Mouse (Mus musculus) bone marrow, adult 2 months (tissue): ENCODE measurements around the gene Pms1. TPM values are rescaled to one million over a fixed set of nuclear protein-coding genes. Genes with fewer than 3 reads are reported as not detected.
"Not testable (repeated sequence)": the region's sequence is repeated elsewhere in the genome, so short reads cannot be mapped to it uniquely, and the experiment has no call there.

Experiments used
- H3K27ac ChIP-seq: fragments of 200-500 bp; 2 replicates; pipeline ENCODE4 v1.5.1; 2012; ENCODE audit warnings: low read depth, mild to moderate bottlenecking, control low read depth, inconsistent platforms, low read length; ENCODE audit not compliant: control insufficient read depth, poor library complexity, insufficient read depth
- H3K4me1 ChIP-seq: fragments of 200-500 bp; 2 replicates; pipeline ENCODE4 v1.6.1; 2011; ENCODE audit warnings: low read length; ENCODE audit not compliant: control insufficient read depth, insufficient read depth
- H3K4me3 ChIP-seq: fragments of 200-500 bp; replicated peaks from 2 replicates; pipeline ENCODE3; 2011; ENCODE audit warnings: mild to moderate bottlenecking, low read depth, low read length, control low read depth; ENCODE audit not compliant: control insufficient read depth
- CTCF ChIP-seq: fragments of 200-500 bp; IDR thresholded peaks from 2 replicates; pipeline ENCODE4 v1.5.1; 2011; ENCODE audit warnings: low read length, control low read depth; ENCODE audit not compliant: control insufficient read depth, insufficient read depth
- POLR2A ChIP-seq: fragments of 200-500 bp; IDR thresholded peaks from 2 replicates; pipeline ENCODE4 v1.6.1; 2011; ENCODE audit warnings: low read depth, mild to moderate bottlenecking, control low read depth, low read length, borderline replicate concordance; ENCODE audit not compliant: control insufficient read depth
- WGBS: fragments of 180-500 bp; shearing (Covaris S2); methylation state at CpG from one replicate; pipeline ENCODE4 v1.1.7; 2018; 5-methylcytosine and 5-hydroxymethylcytosine counted together
- polyA plus RNA-seq: library from polyadenylated mRNA; stranded (reverse); fragments of >200 nt; gene quantifications from 2 replicates; pipeline ENCODE4 v1.2.4, GENCODE M21; 2011; ENCODE audit warnings: low replicate concordance; ENCODE audit not compliant: missing spikeins, insufficient read depth, insufficient read length

The Pms1 gene
- polyA plus RNA-seq, 1 experiment = 6.5 TPM

- no peak overlapping the region for H3K27ac ChIP-seq
- H3K4me3 ChIP-seq = no peak overlapping the region
- 81% methylated on average over 4 of the region's 4 CpGs for WGBS
- no peaks in the 10 kb centered on the region; the same call in 1 of the 2 replicates for H3K4me1 ChIP-seq
- TF ChIP-seq CTCF = no peak
- no peak for TF ChIP-seq POLR2A
Observed at GRCm38 (mm10) chr1:53321662-53322344, 25.0 kb upstream of the Pms1 start.

GRCm38 (mm10) chr1:53312989-53313967 is 16.5 kb upstream of the Pms1 start, which contains the start of gene Osgepl1:
Gene Osgepl1 (plus strand): TSS chr1:53313624.
- TF ChIP-seq POLR2A (peak; percentile 34; the same call in 1 of the 2 replicates), CTCF (no peak)
- H3K4me1 ChIP-seq = no peaks in the 10 kb centered on the region
- 2% methylated on average over 27 of the region's 27 CpGs for WGBS

GRCm38 (mm10) chr1:53300506-53300905 is 3.7 kb upstream of the Pms1 start:
- TF ChIP-seq POLR2A = no peak
- TF ChIP-seq CTCF = no peak
- Histone ChIP-seq H3K4me3 (no peak overlapping the region), H3K4me1 (no peaks in the 10 kb centered on the region; the same call in 1 of the 2 replicates), H3K27ac (no peak overlapping the region)
- WGBS = 84% methylated on average over 4 of the region's 4 CpGs

More at GRCm38 (mm10) chr1:53312989-53313967, 16.5 kb upstream of the Pms1 start, which contains the start of gene Osgepl1:
- peak within 1 kb of the TSS; percentile 18 for H3K27ac ChIP-seq
- H3K4me3 ChIP-seq = peak within 1 kb of the TSS; percentile 84

GRCm38 (mm10) chr1:53291197-53291596 is 5.6 kb downstream of the Pms1 start:
- Histone ChIP-seq H3K4me3 (no peak overlapping the region), H3K27ac (no peak overlapping the region), H3K4me1 (no peaks in the 10 kb centered on the region)
- TF ChIP-seq CTCF (no peak), POLR2A (no peak)
- WGBS = 82% methylated on average over 3 of the region's 3 CpGs

- H3K27ac ChIP-seq = no peak overlapping the region
- no peak overlapping the region for H3K4me3 ChIP-seq
- no peak for TF ChIP-seq POLR2A
- TF ChIP-seq CTCF = no peak
Observed at GRCm38 (mm10) chr1:53272646-53273045, 24.2 kb downstream of the Pms1 start.

GRCm38 (mm10) chr1:53269901-53270300 is 26.9 kb downstream of the Pms1 start:
- WGBS = 87% methylated on average over 3 of the region's 3 CpGs
- TF ChIP-seq POLR2A = no peak
- no peak for TF ChIP-seq CTCF
- Histone ChIP-seq H3K27ac (no peak overlapping the region), H3K4me1 (no peaks in the 10 kb centered on the region), H3K4me3 (no peak overlapping the region)

More at GRCm38 (mm10) chr1:53272646-53273045, 24.2 kb downstream of the Pms1 start:
- no peaks in the 10 kb centered on the region for H3K4me1 ChIP-seq

GRCm38 (mm10) chr1:53264958-53265612 is 31.7 kb downstream of the Pms1 start:
- peak overlapping the region; percentile 32; the same call in 1 of the 2 replicates for H3K27ac ChIP-seq
- H3K4me1 ChIP-seq, H3K4me3 ChIP-seq: not testable (repeated sequence)

- Histone ChIP-seq H3K4me3 (no peak overlapping the region), H3K4me1 (no peaks in the 10 kb centered on the region), H3K27ac (no peak overlapping the region)
- no peak for TF ChIP-seq POLR2A
- WGBS = 68% methylated on average over 1 of the region's 1 CpGs
Observed at GRCm38 (mm10) chr1:53226063-53226462, 70.8 kb downstream of the Pms1 start.
